Mouse (Mus musculus): ENCODE measurements around the gene Fcgr1. TPM values are rescaled to one million over a fixed set of nuclear protein-coding genes. Genes with fewer than 3 reads are reported as not detected.
A peak's percentile ranks its signal among the peaks of the same experiment; 100 is the strongest.

Gene Fcgr1
- polyA plus RNA-seq, 1 experiment from 2014 or later, result 1.6 TPM

DNA sequence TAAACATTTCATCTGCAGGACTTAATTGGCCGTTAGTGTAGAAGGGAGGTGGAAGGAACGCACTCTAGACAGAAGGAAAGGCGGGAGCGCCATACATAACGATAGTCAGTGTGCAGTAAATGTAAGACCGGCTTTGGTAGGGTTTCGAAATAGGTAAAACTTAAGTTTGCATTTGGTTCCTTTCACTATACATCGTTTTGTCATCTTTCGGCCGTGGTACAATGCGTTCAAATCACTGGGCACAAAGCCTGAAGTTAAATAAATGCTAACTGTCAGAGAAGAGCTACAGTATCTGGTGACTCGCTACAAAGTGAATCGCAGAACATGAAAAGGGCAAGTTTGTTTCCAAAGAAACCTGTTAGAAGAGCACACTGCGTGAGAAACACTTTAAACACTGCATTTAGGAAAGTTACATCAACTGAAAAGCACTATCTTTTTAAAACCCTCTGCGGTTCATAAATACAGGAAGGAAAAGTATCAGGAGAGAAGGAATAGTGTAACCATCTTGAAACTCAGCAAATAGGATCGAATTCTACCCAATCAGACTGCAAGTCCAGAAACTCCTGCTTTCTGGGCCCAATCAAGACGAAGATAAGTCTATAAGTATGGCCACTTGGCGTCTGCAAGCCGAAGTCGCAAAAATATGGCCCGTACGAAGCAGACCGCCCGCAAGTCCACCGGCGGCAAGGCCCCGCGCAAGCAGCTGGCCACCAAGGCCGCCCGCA, 25.6 kb downstream of the Fcgr1 start, which contains the start of gene Hist2h3b:
Gene Hist2h3b (plus strand): TSS at position 604 of the 725 bp plus-strand sequence.
- Histone ChIP-seq H3K4me1 (peaks cover 17% of the 10 kb centered on the region), H3K4me3 (peak within 1 kb of the TSS; percentile 49), H3K36me3 (no peaks in the 10 kb centered on the region), H3K27me3 (no peaks in the 10 kb centered on the region), H3K4me2 (replicated peaks) (peak within 1 kb of the TSS; percentile 68), H3K9me3 (no peaks in the 10 kb centered on the region), H3K27ac (peak within 1 kb of the TSS; percentile 98), H3K9ac (peak within 1 kb of the TSS; percentile 72)
- WGBS, result 23% methylated on average over 30 of the region's 30 CpGs
- ATAC-seq (ENCODE audit: insufficient number of reproducible peaks, insufficient read depth, low FRiP score, low TSS enrichment), result peak; percentile 68

DNA sequence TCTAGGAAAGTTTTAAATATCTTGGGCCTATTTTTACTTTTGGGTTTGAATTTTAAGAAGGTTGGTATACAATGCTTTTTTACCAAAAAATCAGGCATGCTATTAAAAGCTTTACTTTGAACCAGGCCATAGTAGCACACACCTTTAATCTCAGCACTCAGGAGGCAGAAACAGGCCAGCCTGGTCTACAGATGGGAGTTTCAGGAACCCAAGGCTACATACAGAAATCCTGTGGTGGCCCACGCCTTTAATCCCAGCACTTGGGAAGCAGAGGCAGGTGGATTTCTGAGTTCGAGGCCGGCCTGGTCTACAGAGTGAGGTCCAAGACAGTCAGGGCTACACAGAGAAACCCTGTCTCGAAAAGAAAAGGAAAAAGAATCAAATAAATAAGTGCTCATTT, 26.2 kb downstream of the Fcgr1 start:
- H3K4me2 ChIP-seq (replicated peaks), result peak overlapping the region; percentile 36; the same call in 1 of the 2 replicates
- no peak overlapping the region for H3K4me3 ChIP-seq
- peaks cover 17% of the 10 kb centered on the region for H3K4me1 ChIP-seq
- ATAC-seq (ENCODE audit: insufficient number of reproducible peaks, insufficient read depth, low FRiP score, low TSS enrichment), result no peak
- no peaks in the 10 kb centered on the region for H3K27me3 ChIP-seq
- H3K9ac ChIP-seq, result no peak overlapping the region; the same call in 1 of the 2 replicates
- H3K27ac ChIP-seq, result peak overlapping the region; percentile 95
- no peaks in the 10 kb centered on the region for H3K9me3 ChIP-seq
- H3K36me3 ChIP-seq, result no peaks in the 10 kb centered on the region
- WGBS, result 77% methylated on average over 4 of the region's 4 CpGs

DNA sequence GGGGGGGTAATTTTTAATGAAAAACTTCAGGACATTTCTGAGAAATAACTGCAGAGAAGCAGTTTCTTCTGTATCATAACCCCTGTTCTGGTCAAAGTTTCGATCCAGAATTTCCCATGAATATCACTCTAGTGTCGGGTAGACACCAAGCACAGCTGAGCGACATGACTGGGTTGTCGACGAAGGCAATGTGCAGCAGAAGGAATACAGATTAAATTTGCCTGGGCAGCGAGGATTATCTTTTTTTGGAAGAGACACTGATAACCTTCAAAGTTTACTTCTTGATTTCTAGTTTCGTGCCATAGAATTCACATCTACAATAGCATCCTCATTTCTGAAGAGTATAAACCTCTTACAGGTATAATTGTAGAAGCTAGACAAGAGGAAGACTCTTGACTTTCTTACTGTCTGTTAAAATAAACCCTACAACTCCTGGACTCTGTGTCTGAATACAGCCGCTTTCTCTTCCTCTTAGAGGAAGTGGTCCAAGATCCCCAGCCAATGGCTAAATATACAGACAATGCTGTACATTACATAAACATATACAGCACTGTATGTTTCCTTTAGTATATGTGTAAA, 27.5 kb downstream of the Fcgr1 start:
- no peak overlapping the region for H3K4me2 ChIP-seq (replicated peaks)
- H3K4me3 ChIP-seq, result no peak overlapping the region
- H3K4me1 ChIP-seq, result peaks cover 25% of the 10 kb centered on the region
- no peaks in the 10 kb centered on the region for H3K27me3 ChIP-seq
- H3K9me3 ChIP-seq, result no peaks in the 10 kb centered on the region
- WGBS, result 85% methylated on average over 8 of the region's 8 CpGs
- ATAC-seq (ENCODE audit: insufficient number of reproducible peaks, insufficient read depth, low FRiP score, low TSS enrichment), result no peak
- H3K36me3 ChIP-seq, result no peaks in the 10 kb centered on the region
- no peak overlapping the region for H3K27ac ChIP-seq
- H3K9ac ChIP-seq, result no peak overlapping the region

DNA sequence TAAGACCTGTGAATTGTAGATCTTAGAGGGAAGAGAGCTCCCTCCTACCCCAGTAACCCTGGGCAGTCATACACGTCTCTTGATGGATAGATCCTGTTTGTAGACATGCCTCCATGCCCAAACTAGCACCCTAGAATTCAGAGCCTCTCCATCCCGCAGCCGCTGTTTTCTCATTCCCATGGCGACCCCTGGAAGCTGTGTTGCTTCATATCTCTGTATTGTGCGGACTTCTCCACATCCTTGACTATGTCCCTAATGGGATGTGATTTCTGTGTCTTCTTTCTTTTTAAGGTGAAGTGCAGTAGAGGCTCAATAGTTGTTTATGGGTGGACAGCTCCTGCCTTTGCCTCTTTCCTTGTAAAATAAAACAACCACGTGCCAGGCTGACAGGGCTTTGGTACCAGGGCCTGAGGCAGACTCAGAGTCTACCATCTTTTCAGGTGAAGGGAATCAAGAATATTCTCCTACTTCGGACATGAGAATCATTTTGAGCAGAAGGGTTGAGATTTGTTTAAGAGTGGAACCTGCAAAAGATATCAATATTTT, 29.3 kb downstream of the Fcgr1 start:
- H3K27ac ChIP-seq, result peak overlapping the region; percentile 99
- H3K9me3 ChIP-seq, result no peaks in the 10 kb centered on the region
- H3K27me3 ChIP-seq, result no peaks in the 10 kb centered on the region
- 77% methylated on average over 7 of the region's 7 CpGs for WGBS
- H3K4me1 ChIP-seq, result peaks cover 25% of the 10 kb centered on the region
- peak overlapping the region; percentile 64; the same call in 1 of the 2 replicates for H3K9ac ChIP-seq
- ATAC-seq (ENCODE audit: insufficient number of reproducible peaks, insufficient read depth, low FRiP score, low TSS enrichment), result no peak
- H3K4me3 ChIP-seq, result peak overlapping the region; percentile 58
- no peaks in the 10 kb centered on the region for H3K36me3 ChIP-seq
- H3K4me2 ChIP-seq (replicated peaks), result peak overlapping the region; percentile 88

DNA sequence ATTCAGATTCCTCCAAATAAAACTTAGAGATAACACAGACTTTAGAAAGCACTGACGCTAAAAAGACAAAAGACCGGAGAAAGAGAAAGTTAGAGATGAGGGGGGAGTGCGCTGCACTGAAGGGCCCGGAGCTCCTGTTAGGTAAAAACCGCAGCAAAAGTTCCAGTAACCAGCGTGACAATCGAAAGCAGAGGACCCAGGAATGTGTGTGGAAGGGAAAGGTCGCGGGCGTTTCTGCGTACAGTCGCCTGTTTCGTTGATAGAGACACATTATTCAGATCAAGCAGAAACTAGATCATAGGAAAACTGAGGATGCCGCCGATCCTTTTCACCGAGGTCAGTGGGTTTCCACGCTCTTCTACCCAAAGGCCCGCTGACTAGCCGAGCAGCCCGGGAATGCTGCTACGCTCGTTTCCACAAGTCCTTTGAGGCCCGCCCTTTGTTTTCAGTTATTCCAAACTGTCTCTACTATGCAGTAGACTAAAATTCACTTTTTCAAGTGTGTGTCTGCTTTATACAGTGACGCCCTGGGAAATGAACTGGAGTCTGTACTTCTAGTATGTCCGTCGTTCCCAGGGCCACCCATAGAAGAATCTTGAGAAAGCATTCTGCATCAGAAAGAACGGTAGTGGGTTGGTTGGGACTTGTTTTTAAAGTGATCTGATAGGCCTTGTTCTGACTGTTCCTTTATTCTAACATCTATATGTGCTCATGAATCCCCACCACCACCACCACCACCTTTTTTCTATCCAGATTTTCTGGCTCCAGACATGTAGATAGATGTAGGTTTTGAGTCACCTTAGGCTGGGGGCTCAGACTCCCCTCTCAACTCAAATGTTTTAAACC, 30.0 kb downstream of the Fcgr1 start:
- Histone ChIP-seq H3K27me3 (no peaks in the 10 kb centered on the region), H3K9ac (peak overlapping the region; percentile 64), H3K4me1 (peaks cover 25% of the 10 kb centered on the region), H3K36me3 (no peaks in the 10 kb centered on the region), H3K4me2 (replicated peaks) (peak overlapping the region; percentile 88), H3K27ac (peak overlapping the region; percentile 99), H3K9me3 (no peaks in the 10 kb centered on the region), H3K4me3 (peak overlapping the region; percentile 58)
- no peak for ATAC-seq (ENCODE audit: insufficient number of reproducible peaks, insufficient read depth, low FRiP score, low TSS enrichment)
- WGBS, result 6% methylated on average over 27 of the region's 27 CpGs

DNA sequence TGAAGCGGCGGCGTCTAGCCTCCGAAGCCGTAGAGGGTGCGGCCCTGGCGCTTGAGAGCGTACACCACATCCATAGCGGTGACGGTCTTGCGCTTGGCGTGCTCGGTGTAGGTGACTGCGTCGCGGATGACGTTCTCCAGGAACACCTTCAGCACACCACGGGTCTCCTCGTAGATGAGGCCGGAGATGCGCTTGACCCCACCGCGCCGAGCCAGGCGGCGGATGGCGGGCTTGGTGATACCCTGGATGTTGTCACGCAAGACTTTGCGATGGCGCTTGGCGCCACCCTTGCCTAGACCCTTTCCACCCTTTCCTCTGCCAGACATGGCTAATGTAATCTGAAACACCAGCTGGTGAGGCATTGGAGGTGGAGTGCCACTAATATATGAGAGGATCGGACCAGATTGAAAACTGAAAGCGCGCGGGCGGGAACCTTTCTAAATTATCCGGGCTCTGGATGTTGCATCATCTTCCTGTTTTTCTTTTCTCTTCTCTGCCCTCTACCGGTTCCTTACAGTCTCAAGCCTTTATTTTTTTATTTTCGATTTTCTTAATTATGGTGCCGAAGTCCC, 30.7 kb downstream of the Fcgr1 start, which contains the start of gene Hist2h4:
Gene Hist2h4 (minus strand): TSS at position 333 of the 572 bp plus-strand sequence.
- Histone ChIP-seq H3K9me3 (no peaks in the 10 kb centered on the region), H3K4me2 (replicated peaks) (peak within 1 kb of the TSS; percentile 88)
- WGBS, result under 1% methylated on average over 38 of the region's 40 CpGs

DNA sequence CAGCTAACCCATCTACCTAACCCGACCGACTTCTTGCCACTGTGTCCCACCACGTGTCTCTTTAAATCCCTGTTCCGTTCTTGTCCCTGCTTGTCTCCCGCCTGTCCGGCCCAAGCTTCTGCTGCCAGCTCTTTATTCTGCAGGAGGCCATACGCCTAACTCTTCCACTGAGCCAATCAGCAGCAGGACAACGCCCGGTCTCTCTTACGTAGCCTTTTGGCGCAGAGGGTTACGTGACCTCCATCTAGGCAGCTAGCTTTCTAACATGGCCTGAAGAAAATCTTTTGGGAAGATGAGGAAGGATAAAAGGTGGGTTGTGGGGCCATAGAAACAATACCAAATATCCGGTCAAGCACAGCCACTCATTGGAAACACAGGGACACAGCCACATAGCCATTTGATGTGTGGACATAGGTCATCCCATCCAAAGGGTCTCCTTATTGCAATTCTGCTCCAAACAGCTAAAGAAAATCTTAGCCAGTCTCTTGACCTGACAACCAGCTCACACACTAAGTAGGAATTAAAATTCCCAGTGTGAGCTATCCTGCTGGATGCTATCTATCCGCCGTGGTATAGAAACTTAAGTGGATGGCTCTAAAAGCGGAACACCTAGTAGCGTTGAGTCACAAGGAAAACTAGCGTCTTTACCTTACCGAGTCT, 31.4 kb downstream of the Fcgr1 start:
- H3K4me2 ChIP-seq (replicated peaks), result peak overlapping the region; percentile 88
- no peaks in the 10 kb centered on the region for H3K27me3 ChIP-seq
- no peaks in the 10 kb centered on the region for H3K36me3 ChIP-seq
- 2% methylated on average over 19 of the region's 19 CpGs for WGBS
- peaks cover 17% of the 10 kb centered on the region; the same call in 1 of the 2 replicates for H3K4me1 ChIP-seq
- peak overlapping the region; percentile 85 for H3K9ac ChIP-seq
- H3K27ac ChIP-seq, result peak overlapping the region; percentile 99
- H3K4me3 ChIP-seq, result peak overlapping the region; percentile 58
- no peaks in the 10 kb centered on the region for H3K9me3 ChIP-seq
- peak; percentile 73 for ATAC-seq (ENCODE audit: insufficient number of reproducible peaks, insufficient read depth, low FRiP score, low TSS enrichment)

More for the DNA sequence above, 30.7 kb downstream of the Fcgr1 start, which contains the start of gene Hist2h4:
- Histone ChIP-seq H3K36me3 (no peaks in the 10 kb centered on the region), H3K27ac (peak within 1 kb of the TSS; percentile 99), H3K4me3 (peak within 1 kb of the TSS; percentile 58), H3K9ac (peak within 1 kb of the TSS; percentile 85), H3K4me1 (peaks cover 24% of the 10 kb centered on the region), H3K27me3 (no peaks in the 10 kb centered on the region)
- ATAC-seq (ENCODE audit: insufficient number of reproducible peaks, insufficient read depth, low FRiP score, low TSS enrichment), result peak; percentile 81

DNA sequence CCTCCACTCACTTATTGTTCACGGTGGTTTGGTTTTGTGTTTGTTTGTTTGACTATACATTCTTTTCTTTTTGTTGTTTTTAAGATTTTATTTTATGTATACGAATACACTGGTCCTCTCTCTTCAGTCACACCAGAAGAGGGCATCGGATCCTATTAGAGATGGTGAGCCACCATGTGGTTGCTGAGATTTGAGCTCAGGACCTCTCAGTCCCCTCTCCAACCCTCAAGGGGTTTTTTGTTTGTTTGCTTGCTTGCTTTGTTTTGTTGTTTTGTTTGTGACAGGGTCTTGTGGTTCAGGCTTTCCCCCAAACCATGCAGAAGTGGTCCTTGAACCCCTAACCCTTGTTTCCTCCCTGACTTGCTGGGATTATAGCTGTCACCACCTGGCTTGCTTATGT, 32.1 kb downstream of the Fcgr1 start:
- 54% methylated on average over 3 of the region's 3 CpGs for WGBS
- H3K9ac ChIP-seq, result peak overlapping the region; percentile 85; the same call in 1 of the 2 replicates
- no peak for ATAC-seq (ENCODE audit: insufficient number of reproducible peaks, insufficient read depth, low FRiP score, low TSS enrichment)
- H3K27ac ChIP-seq, result peak overlapping the region; percentile 99
- H3K27me3 ChIP-seq, result no peaks in the 10 kb centered on the region
- H3K4me3 ChIP-seq, result peak overlapping the region; percentile 58
- no peaks in the 10 kb centered on the region for H3K36me3 ChIP-seq
- no peaks in the 10 kb centered on the region for H3K9me3 ChIP-seq
- peak overlapping the region; percentile 88 for H3K4me2 ChIP-seq (replicated peaks)
- H3K4me1 ChIP-seq, result peaks cover 17% of the 10 kb centered on the region; the same call in 1 of the 2 replicates

DNA sequence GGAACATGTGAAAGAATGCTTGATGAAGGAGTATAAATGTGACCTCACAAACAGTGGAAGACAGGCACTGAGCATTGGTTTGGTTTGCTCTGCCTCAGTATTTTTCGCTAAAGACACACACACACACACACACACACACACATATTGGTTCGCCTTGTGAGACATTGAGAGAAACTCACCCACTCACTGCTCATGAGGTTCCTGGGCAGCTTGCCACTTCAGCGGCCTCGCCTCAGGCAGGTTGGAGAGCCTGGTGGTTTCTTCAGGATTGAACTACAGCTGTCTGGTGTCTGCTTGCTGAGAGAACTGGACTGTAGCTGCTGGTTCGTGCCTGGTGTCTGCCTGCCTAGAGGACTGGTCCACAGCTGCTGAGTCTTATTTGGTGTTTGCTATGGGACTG, 33.5 kb downstream of the Fcgr1 start:
- 91% methylated on average over 5 of the region's 5 CpGs for WGBS
- Histone ChIP-seq H3K27ac (no peak overlapping the region), H3K4me1 (peaks cover 17% of the 10 kb centered on the region; the same call in 1 of the 2 replicates), H3K27me3 (no peaks in the 10 kb centered on the region), H3K36me3 (no peaks in the 10 kb centered on the region), H3K4me2 (replicated peaks) (no peak overlapping the region), H3K4me3 (no peak overlapping the region), H3K9me3 (no peaks in the 10 kb centered on the region), H3K9ac (no peak overlapping the region)
- no peak for ATAC-seq (ENCODE audit: insufficient number of reproducible peaks, insufficient read depth, low FRiP score, low TSS enrichment)

DNA sequence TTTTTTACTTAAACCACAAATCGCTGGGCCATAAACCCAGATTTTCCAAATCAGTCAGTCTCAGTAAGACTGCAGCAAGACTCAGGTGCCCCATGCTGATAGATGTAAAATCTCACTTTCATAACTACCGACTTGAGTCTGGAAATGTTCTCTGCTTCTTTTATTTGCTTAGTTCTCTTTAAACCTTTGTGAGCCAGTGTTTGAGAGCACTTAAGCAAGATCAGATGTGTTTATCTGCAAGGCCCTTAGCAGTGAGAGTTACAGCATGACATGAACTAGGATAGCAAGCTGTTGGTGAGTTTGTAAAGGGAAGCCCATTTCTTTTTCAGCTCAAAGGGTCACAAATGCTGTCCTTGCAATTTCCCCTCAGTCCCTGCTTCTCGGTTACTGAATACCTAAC, 36.6 kb downstream of the Fcgr1 start:
- no peak overlapping the region for H3K27ac ChIP-seq
- peaks cover 6% of the 10 kb centered on the region; the same call in 1 of the 2 replicates for H3K4me1 ChIP-seq
- H3K4me3 ChIP-seq, result no peak overlapping the region
- no peaks in the 10 kb centered on the region for H3K9me3 ChIP-seq
- H3K4me2 ChIP-seq (replicated peaks), result no peak overlapping the region
- no peak for ATAC-seq (ENCODE audit: insufficient number of reproducible peaks, insufficient read depth, low FRiP score, low TSS enrichment)
- H3K27me3 ChIP-seq, result no peaks in the 10 kb centered on the region
- H3K9ac ChIP-seq, result no peak overlapping the region
- no peaks in the 10 kb centered on the region for H3K36me3 ChIP-seq
- WGBS, result 60% methylated on average over 3 of the region's 3 CpGs
